Mouse (Mus musculus) c-Kit-positive CD71-positive TER-119-positive erythroid progenitor cells, embryonic 14.5 days (primary cell): ENCODE measurements around the gene Samd10.

Experiments
- DNase-seq: peaks from one replicate; pipeline ENCODE4 v3.0.0-alpha.2; 2013; ENCODE audit warnings: low spot score

Samd10 gene

DNA sequence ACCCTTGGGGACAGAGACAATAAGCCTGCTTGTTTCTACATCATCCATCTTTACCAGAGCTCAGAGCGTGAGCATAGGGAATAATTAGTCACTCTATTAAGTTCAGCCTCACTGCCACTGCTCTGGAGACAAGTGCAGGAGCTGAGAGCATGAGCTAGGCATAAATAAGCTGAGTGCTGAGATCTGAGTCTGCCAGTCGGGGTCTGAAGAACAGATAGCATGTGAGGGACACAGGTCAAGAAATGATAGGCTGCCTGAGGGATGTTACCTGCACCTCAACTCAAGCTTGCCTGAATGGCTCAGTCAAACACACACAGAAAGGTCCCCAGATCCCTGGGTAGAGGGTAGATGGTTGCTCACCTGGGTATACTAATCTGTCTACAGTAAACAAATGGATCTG lies 21.9 kb downstream of the Samd10 start:
- DNase-seq, result no peak

DNA sequence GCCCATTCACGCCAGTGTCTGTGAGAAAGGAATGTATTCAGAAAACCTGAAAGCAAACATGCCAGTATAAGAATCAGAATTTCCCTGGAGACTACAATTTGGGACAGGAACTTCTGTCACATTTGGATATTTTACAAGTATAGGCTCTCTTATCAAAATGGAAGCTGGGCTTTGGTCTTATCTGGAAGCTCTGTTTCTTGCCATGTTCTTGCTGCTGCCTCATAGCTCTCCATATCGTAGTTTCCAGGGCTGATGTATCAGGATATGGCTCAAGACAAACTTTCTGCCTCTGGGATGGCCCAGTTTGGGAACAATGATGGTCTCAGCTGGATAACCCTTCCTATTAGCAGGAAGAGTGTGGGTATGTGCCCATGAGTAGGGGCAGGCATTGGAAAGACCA lies 22.4 kb downstream of the Samd10 start:
- DNase-seq, result no peak

DNA sequence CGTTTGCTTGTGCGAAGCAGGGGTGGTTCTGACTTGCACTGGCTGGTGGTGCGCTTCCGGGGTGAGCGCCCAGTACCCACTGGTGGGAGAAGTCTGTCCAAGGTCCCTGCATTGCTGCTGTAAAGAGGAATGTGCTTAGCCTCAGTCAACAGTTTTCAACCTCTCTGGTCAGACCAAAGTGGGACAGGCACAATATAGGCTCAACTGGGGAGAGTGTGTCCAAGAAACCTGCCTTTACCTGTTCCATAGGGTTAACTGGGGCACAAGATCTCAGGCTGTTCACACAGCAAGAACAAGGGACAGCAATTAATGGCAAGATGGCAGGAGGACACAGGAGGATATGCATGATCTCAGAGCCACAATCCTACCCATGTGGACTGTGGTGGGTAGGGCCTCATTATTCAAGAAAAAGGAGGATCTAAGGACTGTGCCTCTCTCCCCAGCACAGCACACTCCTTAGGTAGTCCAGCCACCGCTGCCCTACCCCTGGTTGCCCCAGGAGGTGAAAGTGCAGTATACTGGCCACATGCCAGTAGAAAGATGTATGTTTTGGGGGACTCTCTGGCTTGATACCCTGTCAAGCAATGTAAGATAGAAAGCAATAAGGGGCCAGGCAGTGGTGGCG lies 24.0 kb downstream of the Samd10 start:
- no peak for DNase-seq

DNA sequence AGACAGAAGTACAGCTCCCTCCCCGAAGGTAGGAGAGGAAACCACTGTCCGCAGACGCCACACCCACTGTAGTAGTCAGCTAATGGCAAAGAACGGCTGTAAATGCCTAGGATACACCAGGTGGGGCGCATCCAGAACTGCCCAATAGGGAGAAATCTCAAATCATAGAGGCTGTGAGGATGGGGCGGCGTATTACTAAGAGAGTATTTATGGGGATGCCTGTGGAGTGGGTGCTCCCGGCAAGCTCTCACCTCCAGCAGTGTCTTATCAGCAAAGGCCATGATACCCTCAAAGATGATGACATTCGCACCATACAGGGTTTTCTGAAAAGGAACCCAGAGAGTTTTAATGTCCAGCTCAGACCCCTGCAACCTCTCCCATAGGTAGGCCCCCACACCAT lies 25.1 kb downstream of the Samd10 start:
- DNase-seq, result no peak

DNA sequence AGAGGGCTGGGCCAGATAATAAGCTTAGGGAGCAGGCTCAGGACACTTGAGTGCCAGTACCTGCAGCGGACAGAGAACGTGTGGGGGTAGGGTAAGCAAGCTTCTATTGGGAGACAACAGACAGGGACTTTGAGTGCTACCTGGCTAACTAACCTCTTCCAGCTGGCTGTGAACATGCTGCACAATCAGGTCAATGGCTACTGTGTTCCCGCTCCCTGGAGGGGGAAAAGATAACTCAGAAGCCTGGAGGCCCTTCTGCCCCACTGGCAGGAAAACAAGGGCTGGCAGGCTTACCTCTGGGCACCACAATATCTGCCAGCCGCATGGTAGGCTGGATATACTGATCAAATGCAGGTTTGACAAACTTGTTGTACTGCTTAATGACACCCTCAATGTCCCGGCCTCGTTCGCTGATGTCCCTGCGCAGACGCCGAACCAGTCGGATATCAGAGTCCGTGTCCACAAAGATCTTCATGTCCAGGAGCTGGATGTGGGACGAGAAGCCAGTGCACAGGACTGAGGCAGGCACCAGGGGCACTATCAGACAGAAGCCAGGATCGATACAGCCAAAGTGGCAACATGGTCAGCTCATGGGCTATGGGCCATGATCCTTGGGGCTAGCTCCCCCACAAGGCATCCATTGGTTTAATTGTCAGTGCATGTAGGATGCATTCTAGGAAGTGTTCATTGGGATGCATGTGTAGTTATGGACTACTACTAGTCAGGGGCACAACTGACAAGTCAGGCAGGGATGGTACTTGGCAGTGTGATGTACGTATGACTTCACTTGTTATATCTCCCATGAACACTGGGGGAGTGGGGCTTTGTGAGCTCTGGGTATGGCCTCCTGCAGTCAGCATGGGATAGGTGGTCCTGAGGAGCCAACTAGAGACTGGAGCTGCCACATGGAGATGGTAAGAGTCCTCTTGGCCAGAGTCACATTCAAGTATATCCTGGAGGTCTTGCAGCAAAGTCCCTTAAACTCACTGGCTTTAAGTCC lies 25.8 kb downstream of the Samd10 start:
- DNase-seq, result no peak

DNA sequence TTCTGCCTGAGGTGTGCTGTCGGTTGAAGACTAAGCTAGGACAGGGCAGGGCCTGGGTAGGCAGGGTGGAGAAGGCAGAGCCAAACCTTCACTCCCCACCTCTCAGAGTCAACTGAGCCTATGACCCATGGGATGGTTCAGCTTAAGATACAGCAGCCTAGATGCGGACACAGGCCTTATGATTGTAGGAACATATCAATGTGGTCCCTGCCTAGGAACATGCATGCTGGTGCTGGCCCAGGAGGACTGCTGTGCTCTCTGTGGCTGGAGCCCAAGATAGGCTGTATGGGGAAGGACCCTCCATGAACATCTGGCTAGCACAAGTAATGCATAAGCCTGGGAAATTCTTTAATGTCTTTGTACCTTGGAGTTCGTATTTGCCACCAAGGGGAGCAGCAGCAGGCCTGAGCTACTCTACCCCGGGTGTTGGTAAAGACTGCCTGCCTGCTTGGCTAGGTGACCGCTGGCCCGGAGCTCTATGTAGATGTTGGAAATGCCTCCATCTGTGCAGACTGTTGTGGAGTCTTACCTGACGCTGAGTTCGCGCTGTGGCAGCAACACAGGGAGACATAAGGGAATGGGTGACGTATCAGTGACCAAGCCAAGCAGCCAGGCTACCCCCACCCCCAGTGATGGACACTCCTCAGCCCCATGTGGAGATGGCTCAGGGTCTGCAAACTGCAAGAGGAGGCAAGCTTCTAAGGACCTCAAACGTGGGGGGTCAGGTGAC lies 26.9 kb downstream of the Samd10 start:
- DNase-seq, result no peak

DNA sequence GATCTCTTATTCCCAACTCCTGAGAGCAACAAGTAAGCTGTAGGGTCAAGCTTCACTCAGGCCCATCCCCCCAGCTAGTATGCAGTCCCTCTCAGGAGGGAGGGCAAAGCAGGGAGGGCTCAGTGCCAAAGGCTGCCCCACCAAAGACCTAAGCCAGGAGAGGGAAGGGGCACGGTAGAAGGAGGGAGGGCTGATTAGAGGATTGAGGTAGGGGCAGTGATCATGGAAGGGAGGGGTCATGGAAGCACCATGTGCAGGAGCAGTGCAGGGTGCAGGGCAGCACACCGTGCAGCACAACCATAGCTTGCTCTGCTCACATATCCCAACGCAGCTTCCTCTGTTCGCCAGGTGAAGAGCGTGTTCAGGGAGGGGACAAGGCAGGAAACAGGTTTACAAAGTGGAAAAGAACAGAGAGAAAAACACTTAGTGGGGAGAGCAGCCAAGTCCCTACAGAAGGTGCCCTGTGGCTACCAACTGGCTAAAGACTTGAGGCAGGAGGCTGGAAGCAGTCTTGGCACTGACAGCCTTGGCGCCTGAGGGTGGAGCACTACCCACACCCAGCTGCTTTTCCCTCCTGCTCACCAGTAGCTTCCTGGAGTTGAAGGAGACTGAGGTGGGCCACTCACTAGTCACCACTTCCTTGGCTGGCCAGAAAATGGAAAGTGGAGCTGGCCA lies 28.0 kb downstream of the Samd10 start:
- DNase-seq, result no peak

DNA sequence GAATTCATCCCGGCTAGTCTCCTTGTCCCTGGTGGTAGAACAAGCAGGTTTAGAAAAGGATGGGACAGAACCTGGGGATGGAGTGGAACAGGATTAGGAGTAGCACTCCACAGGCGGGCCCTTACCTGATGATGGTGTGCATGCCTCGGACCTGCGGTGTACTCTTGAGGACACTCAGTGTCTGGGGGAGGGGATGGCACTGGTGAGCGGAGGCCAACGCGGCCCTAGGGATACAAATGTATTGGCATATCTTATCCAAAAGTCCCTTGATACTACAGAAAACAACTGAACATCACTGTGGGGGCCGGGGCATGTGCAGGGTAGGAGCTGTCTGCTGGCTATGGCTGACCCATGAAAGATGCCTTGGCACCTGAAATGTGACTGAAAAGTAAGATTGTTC lies 28.6 kb downstream of the Samd10 start:
- no peak for DNase-seq

DNA sequence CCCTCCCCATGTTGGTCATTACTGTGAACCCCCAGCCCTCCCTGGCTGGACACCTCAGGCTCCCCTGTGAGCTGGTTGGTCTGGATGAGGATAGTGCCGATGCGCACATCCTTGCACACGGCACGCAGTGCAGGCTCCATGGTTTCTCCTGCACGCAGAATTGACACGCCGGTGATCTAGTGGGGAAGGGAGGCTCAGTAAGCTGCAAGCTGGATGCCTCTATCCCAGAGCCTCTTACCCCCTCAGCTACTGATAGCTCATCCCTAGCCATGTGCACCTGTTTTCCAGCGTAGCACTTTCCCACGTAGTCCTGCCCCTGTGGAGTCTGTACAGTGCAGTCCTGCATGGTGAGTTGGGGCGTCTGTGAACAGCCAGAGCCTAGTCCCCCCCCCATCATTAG lies 29.2 kb downstream of the Samd10 start:
- DNase-seq, result no peak

DNA sequence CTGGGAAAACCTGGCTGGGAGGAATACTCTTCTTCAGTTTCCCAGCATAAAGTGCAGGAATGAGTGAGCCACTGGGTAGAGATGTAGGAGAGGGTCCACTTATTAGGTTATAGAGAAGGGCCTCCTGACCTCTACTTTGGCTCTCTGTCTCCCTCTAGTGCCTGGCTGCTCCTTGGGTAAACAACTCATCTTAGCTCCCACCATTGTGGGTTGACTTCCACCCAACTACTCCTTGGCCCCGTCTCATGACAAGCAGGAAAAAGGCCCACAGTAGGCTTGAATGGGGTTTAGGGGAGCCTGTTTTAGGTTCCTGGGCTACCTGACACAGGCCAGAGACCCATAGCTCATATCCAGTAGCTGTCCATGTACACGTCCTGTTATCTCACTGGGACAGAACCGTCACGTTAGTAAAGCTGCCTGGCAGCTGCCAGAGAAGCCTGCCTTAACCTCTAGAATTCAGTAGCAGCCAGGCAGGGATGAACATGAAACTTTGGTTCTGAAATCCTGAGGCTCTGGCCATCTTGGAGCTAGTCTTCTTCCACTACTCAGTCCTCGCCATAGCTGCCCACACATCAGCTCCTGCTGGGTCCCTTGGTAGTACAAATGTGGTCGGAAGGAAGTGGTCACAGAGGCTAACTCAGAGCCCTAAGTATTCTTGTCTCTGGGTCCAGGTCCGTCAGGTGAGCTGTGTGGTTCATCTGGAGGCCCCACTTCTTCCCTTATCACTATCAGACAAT lies 30.6 kb downstream of the Samd10 start:
- peak; percentile 73 for DNase-seq

DNA sequence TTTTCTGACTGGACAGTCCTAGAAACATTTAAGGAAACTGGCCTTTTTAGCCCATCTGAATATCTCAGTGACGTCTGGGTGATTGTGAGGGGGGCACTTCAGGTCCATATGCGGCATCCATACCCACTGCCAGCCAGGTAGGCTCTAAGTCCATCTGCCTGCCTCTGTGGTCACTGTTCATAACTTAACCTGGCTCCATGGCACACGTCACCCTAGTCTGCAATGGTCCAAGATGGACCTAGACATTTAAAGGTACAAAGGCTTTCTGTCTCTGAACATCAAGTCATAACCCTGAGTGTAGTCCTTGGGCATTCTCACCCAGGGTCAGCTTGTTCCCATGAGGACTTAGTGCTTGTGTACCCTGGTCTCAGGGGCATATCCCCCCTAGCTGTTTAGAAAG lies 31.7 kb downstream of the Samd10 start:
- no peak for DNase-seq

DNA sequence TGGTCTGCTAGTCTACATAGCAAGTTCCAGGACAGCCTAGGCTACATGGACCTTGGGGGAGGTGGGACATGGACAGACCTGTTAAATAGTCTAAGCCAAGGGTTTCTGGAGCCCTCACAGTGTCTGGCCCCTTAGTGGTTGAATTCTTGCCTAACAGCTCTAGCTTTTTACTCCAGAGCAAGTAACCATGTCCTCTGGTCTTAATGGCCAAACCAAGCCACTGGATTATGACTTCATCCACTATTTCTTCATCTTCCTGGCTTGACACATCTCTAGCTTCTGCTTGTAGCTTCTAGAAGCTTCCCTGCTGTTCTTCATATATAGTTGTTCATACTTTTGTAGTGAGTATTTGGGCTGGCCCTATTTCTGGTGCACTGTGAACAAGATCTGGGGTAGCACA lies 45.2 kb downstream of the Samd10 start:
- DNase-seq, result no peak

DNA sequence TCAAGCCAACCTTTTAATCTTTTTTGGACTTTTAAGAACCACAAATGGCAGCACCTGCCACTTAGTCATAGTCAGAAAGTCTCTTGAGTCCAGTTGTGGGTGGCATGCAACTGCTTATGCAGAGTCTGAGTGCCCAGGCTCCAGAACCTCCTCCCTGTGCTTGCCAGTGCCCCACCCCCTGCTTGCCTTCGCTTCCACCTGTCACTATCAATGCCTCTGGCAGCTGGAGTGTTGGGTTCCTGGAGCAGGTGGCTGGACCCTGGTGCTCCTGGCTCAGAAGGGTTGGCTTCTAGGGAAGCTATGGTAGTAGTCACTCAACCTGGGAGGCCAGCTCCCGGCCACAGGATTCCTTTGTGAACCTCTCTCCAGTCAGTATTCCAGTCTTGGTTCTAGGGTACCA lies 48.8 kb downstream of the Samd10 start:
- no peak for DNase-seq

DNA sequence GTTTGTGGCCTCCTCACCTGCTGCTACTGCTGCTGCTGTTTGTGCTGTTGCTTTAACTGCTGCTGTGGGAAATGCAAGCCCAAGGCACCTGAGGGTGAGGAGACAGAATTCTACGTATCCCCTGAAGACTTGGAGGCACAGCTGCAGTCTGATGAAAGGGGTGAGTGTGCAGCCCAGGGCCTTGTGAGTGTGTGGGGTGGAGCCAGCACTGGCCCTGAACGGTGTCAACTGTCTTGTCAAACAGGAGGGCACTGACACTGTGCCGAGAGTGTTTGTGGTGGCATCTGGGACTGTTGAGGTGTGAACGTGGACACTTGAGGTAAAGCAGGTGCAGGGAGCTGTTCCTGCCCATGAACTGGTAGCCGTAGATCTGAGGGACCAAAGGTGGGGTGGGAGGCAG lies 50.3 kb downstream of the Samd10 start:
- no peak for DNase-seq

DNA sequence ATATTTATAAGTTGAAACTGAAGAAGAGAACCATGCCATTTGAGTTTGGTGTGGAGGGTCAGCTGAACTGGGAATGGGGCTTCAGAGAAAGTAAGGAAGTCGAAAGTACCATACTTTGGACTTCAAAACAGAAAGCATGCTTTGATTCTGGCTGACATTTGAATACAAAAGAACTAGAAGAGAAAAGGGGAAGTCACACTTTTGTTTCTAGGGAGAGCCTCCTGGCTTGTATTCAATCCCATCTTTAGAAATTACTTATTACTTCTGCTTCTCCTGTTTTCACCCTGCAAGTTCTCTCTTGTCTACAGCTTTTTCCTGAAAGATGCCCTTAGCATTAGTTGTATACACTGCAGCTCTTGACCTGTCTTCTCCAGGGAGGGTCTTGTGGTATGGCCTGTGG lies 50.8 kb downstream of the Samd10 start:
- DNase-seq, result no peak

DNA sequence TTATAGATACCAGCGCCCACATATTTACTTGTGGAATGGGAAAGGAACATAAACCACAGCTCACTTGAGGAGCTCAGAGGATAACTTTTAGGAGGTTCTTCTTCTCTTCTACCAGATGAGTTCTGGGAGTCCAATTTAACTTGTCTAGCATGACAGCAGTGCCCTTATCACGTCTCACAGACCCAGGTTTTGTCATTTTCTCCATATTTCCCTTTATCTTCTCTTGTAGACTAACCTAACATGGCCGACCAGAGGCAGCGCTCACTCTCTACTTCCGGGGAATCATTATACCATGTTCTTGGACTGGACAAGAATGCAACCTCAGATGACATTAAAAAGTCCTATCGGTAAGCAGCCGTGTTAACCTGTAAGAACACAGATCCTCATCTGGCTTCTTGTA lies 52.9 kb downstream of the Samd10 start:
- DNase-seq, result peak; percentile 66
